In the genomic region with DNA sequence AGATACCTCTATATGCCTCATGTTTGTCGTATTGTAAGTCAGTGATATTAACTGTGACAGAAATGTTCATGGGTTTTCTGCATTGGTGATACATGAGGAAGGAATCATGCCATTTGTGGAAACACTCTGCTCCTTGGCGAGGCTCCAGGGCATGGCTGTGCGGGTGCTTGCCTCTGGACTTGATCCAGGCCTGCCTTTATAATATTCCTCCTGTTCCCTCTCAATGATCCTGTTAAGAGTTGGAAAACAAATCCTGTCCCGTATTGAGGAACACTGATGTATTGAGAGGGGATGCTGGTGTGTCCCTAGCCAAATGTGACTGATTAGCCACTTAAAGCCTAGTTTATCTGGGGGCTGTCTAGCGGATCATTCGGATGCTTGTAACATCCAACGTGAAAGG, we compare ENCODE assay signal across 11 mouse cellular contexts. TPM values are rescaled to one million over a fixed set of nuclear protein-coding genes. Genes with fewer than 3 reads are reported as not detected.
DNase-seq lines count a peak whose midpoint lies in the region; ATAC-seq lines count a peak whose summit lies in the region.
"Had no signal": no experiment of that assay in that cellular context is flagged by ENCODE, and none has a peak within 500 bp of the region (broad histone marks: within the 10 kb centered on the region; RNA-seq: fewer than 3 reads in every experiment).

No protein-coding gene starts in this region.

- H3K4me1 ChIP-seq in heart, embryonic 12.5 days (replicated peaks) = peaks cover 15% of the 10 kb centered on the region
- H3K4me1 ChIP-seq: limb, embryonic 13.5 days had no signal

- peaks cover 15% of the 10 kb centered on the region for H3K36me3 ChIP-seq in heart, embryonic 12.5 days

- H3K4me3 ChIP-seq in heart, embryonic 12.5 days = no peak overlapping the region
- H3K4me3 ChIP-seq: limb, embryonic 13.5 days; midbrain, embryonic 13.5 days had no signal

- no peak for DNase-seq in heart, adult 11 months
- DNase-seq in right cerebral cortex, postnatal 10 days (ENCODE audit: low spot score in 2 of 2) = peak; percentile 35 to 49
- no peak for DNase-seq in right cerebral cortex, postnatal 25 days
- DNase-seq in cerebellum, adult 9-11 months = peak; percentile 70
- DNase-seq in kidney, postnatal 10 days = peak; percentile 44
- DNase-seq in gastrocnemius, postnatal 25 days = no peak

- no peaks in the 10 kb centered on the region for H3K9me3 ChIP-seq in heart, embryonic 12.5 days (replicated peaks)
- H3K9me3 ChIP-seq: limb, embryonic 13.5 days; midbrain, embryonic 13.5 days had no signal

- H3K9ac ChIP-seq in heart, embryonic 12.5 days = no peak overlapping the region
- H3K9ac ChIP-seq: limb, embryonic 13.5 days; midbrain, embryonic 13.5 days had no signal

- no peak overlapping the region for H3K27ac ChIP-seq in heart, embryonic 12.5 days (ENCODE audit: poor library complexity, severe bottlenecking)
- H3K27ac ChIP-seq: kidney, postnatal 0 days; limb, embryonic 13.5 days; midbrain, embryonic 13.5 days had no signal

- ATAC-seq in heart, embryonic 12.5 days (ENCODE audit: insufficient number of reproducible peaks, low FRiP score) = no peak
- ATAC-seq in megakaryocyte progenitor cell, adult 5-6 weeks (replicated peaks; ENCODE audit: poor library complexity) = no peak
- ATAC-seq: midbrain, embryonic 13.5 days had no signal

- WGBS in heart, embryonic 12.5 days = 39% methylated on average over 7 of the region's 7 CpGs

- no peaks in the 10 kb centered on the region for H3K27me3 ChIP-seq in heart, embryonic 12.5 days (replicated peaks)
- H3K27me3 ChIP-seq: limb, embryonic 13.5 days had no signal

- H3K4me2 ChIP-seq in heart, embryonic 12.5 days = peak overlapping the region; percentile 30
- H3K4me2 ChIP-seq: limb, embryonic 13.5 days; midbrain, embryonic 13.5 days had no signal

RNA-seq across cellular contexts. Expression of a gene that starts 11.7 kb away (rescaled TPM):
- polyA plus RNA-seq in heart, embryonic 12.5 days (2016; fragmentation: Nextera tagmentation; extraction: Ambion mirVana) = 57.8 and 59.0 TPM in 2 replicates
- total RNA-seq in megakaryocyte progenitor cell, adult 5-6 weeks (2015) = 5.2 and 5.6 TPM in 2 replicates
- 5.0 and 7.1 TPM in 2 replicates for total RNA-seq in megakaryocyte progenitor cell, adult 5-6 weeks (2017)
- 1 to 10 TPM; 1.6 to 2.2 TPM for total RNA-seq in gastrocnemius, postnatal 25 days (2021)

Comparison
In these comparisons a context has a peak if more than half of its experiments do, and no peak if none do; other contexts are left out.
1. DNase-seq: peak in right cerebral cortex, postnatal 10 days (2 of 2), cerebellum, adult 9-11 months (single experiment) and kidney, postnatal 10 days (single experiment); none in heart, adult 11 months (single experiment), right cerebral cortex, postnatal 25 days (single experiment) and gastrocnemius, postnatal 25 days (single experiment).